Mouse (Mus musculus) adrenal gland, postnatal 36 days (tissue): Measurements from ENCODE around the gene Carmil1. TPM values are rescaled to one million over a fixed set of nuclear protein-coding genes. Genes with fewer than 3 reads are reported as not detected.

Experiments
- DNase-seq, 2 experiments: peaks; one replicate each; pipeline ENCODE4 v3.0.0; 2021; ENCODE audit warnings: mixed read lengths in 1 of 2
- total RNA-seq, 2 experiments: library from RNA; stranded (reverse); gene quantifications; 2 replicates each; pipeline ENCODE4 v1.2.3; 2021

The Carmil1 gene
- total RNA-seq, 2 experiments from 2014 or later = 52.0 to 60.9 TPM

GRCm38 (mm10) chr13:24104611-24105339 is 175.8 kb downstream of the Carmil1 start:
- DNase-seq = peak in 1 of 2 experiments; percentile 4

- peak in 1 of 2 experiments; percentile 16 for DNase-seq
Observed at GRCm38 (mm10) chr13:24104016-24104415, 176.6 kb downstream of the Carmil1 start.

GRCm38 (mm10) chr13:24103152-24103551 is 177.4 kb downstream of the Carmil1 start:
- no peak for DNase-seq

DNA sequence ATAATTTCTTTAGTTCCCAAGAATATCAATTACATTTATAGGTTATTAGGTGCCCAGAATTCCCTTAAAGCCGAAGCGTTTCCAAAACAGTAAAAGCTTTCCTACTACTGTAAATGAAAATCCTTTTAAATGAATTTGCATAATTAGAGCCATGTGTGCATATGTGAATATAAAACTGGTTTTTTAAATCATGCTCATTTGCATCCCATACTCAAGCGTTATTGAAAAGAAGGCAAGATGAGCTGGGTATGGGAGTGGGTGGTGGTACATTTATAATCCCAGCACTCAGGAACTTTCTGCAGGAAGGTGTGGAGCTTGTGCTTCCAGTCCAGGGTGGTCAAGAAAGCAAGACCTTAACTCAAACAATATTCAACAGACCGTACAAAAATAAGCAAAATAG is 178.3 kb downstream of the Carmil1 start:
- DNase-seq = no peak

GRCm38 (mm10) chr13:24101157-24102130 is 179.2 kb downstream of the Carmil1 start:
- no peak for DNase-seq

- no peak for DNase-seq
Observed at GRCm38 (mm10) chr13:24100516-24101094, 180.0 kb downstream of the Carmil1 start.

- DNase-seq = no peak
Observed at GRCm38 (mm10) chr13:24096573-24096972, 184.0 kb downstream of the Carmil1 start.

GRCm38 (mm10) chr13:24094825-24095547 is 185.6 kb downstream of the Carmil1 start:
- DNase-seq = peak in 1 of 2 experiments; percentile 2

- no peak for DNase-seq
Observed at GRCm38 (mm10) chr13:24093108-24093507, 187.5 kb downstream of the Carmil1 start.

DNA sequence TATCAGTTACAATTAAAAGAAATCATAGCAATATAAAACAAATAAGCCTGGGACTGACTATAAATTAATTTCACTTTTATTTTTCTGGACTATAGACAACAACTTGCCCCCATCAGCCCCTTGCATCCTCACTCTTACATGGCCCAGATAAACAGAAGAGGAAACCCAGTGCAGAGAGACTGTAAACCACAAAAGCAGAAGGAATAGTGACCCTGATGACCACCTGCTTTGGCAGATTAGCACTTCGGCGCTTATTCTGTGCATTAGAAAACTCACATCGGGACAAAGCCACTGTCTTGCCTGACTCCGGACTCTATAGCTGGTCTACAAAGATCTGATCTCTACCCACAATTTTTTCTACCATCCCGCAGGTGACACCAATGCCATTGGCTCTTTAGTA is 188.5 kb downstream of the Carmil1 start:
- DNase-seq = no peak

GRCm38 (mm10) chr13:24082153-24082552 is 198.4 kb downstream of the Carmil1 start:
- no peak for DNase-seq

GRCm38 (mm10) chr13:24081698-24082097 is 198.9 kb downstream of the Carmil1 start:
- no peak for DNase-seq

- DNase-seq = no peak
Observed at GRCm38 (mm10) chr13:24072588-24072987, 208.0 kb downstream of the Carmil1 start.

DNA sequence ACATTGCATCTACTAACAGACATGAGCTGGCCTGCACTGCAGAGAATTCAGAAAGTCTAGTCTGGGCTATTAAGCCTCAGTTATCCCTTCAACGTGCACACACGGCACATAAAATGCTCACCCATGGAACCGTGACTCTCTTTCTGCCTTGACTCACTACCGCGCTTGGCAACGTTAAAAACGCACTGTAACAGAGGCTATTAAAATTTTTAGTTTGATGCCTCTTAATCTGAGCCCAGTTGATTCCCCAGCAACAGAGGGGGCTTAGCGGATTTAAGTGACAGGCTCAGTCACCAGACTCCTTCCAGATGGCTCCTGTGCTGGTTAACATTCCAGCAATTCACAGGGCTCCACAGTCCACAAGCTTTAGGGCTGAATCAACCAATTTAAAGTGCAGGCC is 213.0 kb downstream of the Carmil1 start:
- no peak for DNase-seq

- DNase-seq = no peak
Observed at GRCm38 (mm10) chr13:24065536-24065935, 215.1 kb downstream of the Carmil1 start.

DNA sequence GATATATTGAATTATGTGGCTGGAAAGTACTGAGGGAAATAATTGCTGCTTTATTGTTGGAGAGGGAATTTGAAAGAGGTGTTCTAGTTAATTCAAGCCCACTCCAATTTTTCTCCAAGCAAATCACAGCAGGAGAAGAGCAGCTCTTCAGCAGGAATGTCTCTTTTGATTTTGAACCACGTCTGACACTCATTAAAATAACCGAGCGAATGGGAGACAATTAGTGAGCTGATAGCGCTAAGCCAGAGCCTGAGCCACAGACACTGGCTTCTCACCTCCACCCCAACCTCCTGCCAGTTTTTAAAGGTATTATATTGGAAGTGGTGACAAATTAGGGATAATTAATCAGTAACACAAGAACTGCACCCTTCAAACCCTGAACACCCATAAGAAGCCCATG is 217.8 kb downstream of the Carmil1 start:
- DNase-seq = no peak

GRCm38 (mm10) chr13:24055072-24055869 is 225.3 kb downstream of the Carmil1 start:
- no peak for DNase-seq

- DNase-seq = no peak
Observed at GRCm38 (mm10) chr13:24051496-24051895, 229.1 kb downstream of the Carmil1 start.

DNA sequence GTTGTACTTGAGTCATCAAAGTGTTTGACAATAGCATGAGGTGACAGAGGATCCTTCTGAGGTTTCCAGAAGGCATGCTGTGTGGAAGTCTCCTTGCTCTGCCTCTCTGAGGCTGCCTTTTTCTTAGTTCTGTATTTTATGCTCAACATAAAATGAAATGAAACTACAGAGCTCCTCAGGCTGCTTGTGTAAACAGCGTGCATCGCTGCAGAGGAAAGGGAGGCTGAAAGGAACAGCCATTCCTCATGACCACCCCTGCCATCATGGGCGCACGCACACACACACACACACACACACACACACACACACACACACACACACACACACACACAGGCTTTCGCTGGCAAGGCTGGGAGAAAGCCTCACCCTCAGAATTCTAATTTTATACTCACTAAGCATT is 230.3 kb downstream of the Carmil1 start:
- no peak for DNase-seq

GRCm38 (mm10) chr13:24049267-24050034 is 231.1 kb downstream of the Carmil1 start:
- DNase-seq = peak; percentile 9 to 57
